Mouse (Mus musculus) limb, embryonic 14.5 days (tissue): Measurements from ENCODE around the gene Zbtb39. TPM values are rescaled to one million over a fixed set of nuclear protein-coding genes. Genes with fewer than 3 reads are reported as not detected.

Experiments
- ATAC-seq: fragments of 200-750 bp; cut with Nextera tagmentation; 2 replicates; pipeline ENCODE4 v1.8.0; 2017; ENCODE audit warnings: low read depth, moderate number of reproducible peaks, moderate TSS enrichment; ENCODE audit not compliant: low FRiP score
- DNase-seq: peaks from one replicate; pipeline ENCODE4 v3.0.0-alpha.2; 2015; ENCODE audit warnings: low spot score
- H3K27ac ChIP-seq: fragments of 300-500 bp; sonication (generic); replicated peaks from 2 replicates; pipeline ENCODE4 v1.5.1; 2014; ENCODE audit warnings: low read depth, mild to moderate bottlenecking, low read length, moderate library complexity, mixed read lengths
- H3K27me3 ChIP-seq: fragments of 300-500 bp; sonication (generic); 2 replicates; pipeline ENCODE4 v1.6.1; 2014; ENCODE audit warnings: low read length, mixed read lengths; ENCODE audit not compliant: control insufficient read depth, insufficient read depth
- H3K36me3 ChIP-seq: fragments of 300-500 bp; sonication (generic); 2 replicates; pipeline ENCODE4 v1.6.1; 2014; ENCODE audit warnings: mild to moderate bottlenecking, low read length, moderate library complexity, mixed read lengths; ENCODE audit not compliant: control insufficient read depth, insufficient read depth
- H3K4me1 ChIP-seq: fragments of 300-500 bp; sonication (generic); 2 replicates; pipeline ENCODE4 v1.6.1; 2014; ENCODE audit warnings: antibody characterized with exemption, low read length, mixed read lengths; ENCODE audit not compliant: control insufficient read depth, insufficient read depth
- H3K4me2 ChIP-seq: fragments of 300-500 bp; sonication (generic); replicated peaks from 2 replicates; pipeline ENCODE4 v1.6.1; 2014; ENCODE audit warnings: low read depth, mild to moderate bottlenecking, low read length, moderate library complexity; ENCODE audit not compliant: severe bottlenecking
- H3K4me3 ChIP-seq: fragments of 300-500 bp; sonication (generic); replicated peaks from 2 replicates; pipeline ENCODE4 v1.5.1; 2014; ENCODE audit warnings: low read length
- H3K9ac ChIP-seq: fragments of 300-500 bp; sonication (generic); 2 replicates; pipeline ENCODE4 v1.6.1; 2014; ENCODE audit warnings: mild to moderate bottlenecking, low read depth, low read length, moderate library complexity; ENCODE audit not compliant: severe bottlenecking
- H3K9me3 ChIP-seq: fragments of 300-500 bp; sonication (generic); 2 replicates; pipeline ENCODE4 v1.6.1; 2016; ENCODE audit warnings: low read length; ENCODE audit not compliant: control insufficient read depth
- POLR2A ChIP-seq: fragments of 200-500 bp; IDR thresholded peaks from 2 replicates; pipeline ENCODE4 v1.8.0; 2012; ENCODE audit warnings: inconsistent platforms, mild to moderate bottlenecking, moderate library complexity, borderline replicate concordance; ENCODE audit not compliant: insufficient read depth, insufficient read length; ENCODE audit errors: extremely low read depth
- WGBS: fragments of 180-500 bp; shearing (Covaris S2); extraction: QIAGEN DNeasy Blood & Tissue Kit; methylation state at CpG from one replicate; pipeline ENCODE4 v1.1.7; 2014; 5-methylcytosine and 5-hydroxymethylcytosine counted together
- polyA plus RNA-seq, 2 experiments: library from polyadenylated mRNA; depleted of rRNA in 1 of 2; stranded (reverse) in 1 of 2; unstranded in 1 of 2; fragments of >200 nt; fragmentation: Nextera tagmentation in 1 of 2; extraction: Ambion mirVana in 1 of 2; gene quantifications; 2 replicates each; pipeline versions ENCODE4 v1.2.1 to v1.2.3; 2012 to 2014

Gene Zbtb39
- polyA plus RNA-seq, 2 experiments = 4.2 to 10.7 TPM

- no peak overlapping the region for H3K9ac ChIP-seq
- H3K27me3 ChIP-seq = 0 out of 2 replicates have a peak, but pooled peaks cover 9% of the 10 kb centered on the region
- H3K36me3 ChIP-seq = no peaks in the 10 kb centered on the region
- no peak overlapping the region for H3K4me2 ChIP-seq
- ATAC-seq (no peak), DNase-seq (no peak)
- no peaks in the 10 kb centered on the region for H3K9me3 ChIP-seq
- WGBS = 57% methylated on average over 4 of the region's 4 CpGs
- no peak overlapping the region for H3K4me3 ChIP-seq
- TF ChIP-seq POLR2A = no peak
- H3K4me1 ChIP-seq = no peaks in the 10 kb centered on the region
- H3K27ac ChIP-seq = no peak overlapping the region
Measured at GRCm38 (mm10) chr10:127725136-127725535, 14.2 kb upstream of the Zbtb39 start.

- no peaks in the 10 kb centered on the region for H3K9me3 ChIP-seq
- no peaks in the 10 kb centered on the region for H3K4me1 ChIP-seq
- no peaks in the 10 kb centered on the region for H3K36me3 ChIP-seq
- no peak overlapping the region for H3K4me2 ChIP-seq
- no peak for ATAC-seq
- H3K27ac ChIP-seq = no peak overlapping the region
- no peaks in the 10 kb centered on the region for H3K27me3 ChIP-seq
- TF ChIP-seq POLR2A = no peak
- no peak for DNase-seq
- no peak overlapping the region for H3K4me3 ChIP-seq
- no peak overlapping the region for H3K9ac ChIP-seq
- 75% methylated on average over 8 of the region's 8 CpGs for WGBS
Measured at GRCm38 (mm10) chr10:127728437-127728836, 10.9 kb upstream of the Zbtb39 start.

GRCm38 (mm10) chr10:127730285-127730932 is 8.9 kb upstream of the Zbtb39 start:
- no peak overlapping the region for H3K4me3 ChIP-seq
- no peaks in the 10 kb centered on the region for H3K27me3 ChIP-seq
- TF ChIP-seq POLR2A = no peak
- DNase-seq (no peak), ATAC-seq (no peak)
- no peak overlapping the region for H3K27ac ChIP-seq
- WGBS = 61% methylated on average over 11 of the region's 11 CpGs
- no peaks in the 10 kb centered on the region for H3K9me3 ChIP-seq
- H3K36me3 ChIP-seq = no peaks in the 10 kb centered on the region
- no peaks in the 10 kb centered on the region for H3K4me1 ChIP-seq
- H3K9ac ChIP-seq = no peak overlapping the region
- no peak overlapping the region for H3K4me2 ChIP-seq

- no peaks in the 10 kb centered on the region for H3K27me3 ChIP-seq
- no peak overlapping the region for H3K9ac ChIP-seq
- DNase-seq (no peak), ATAC-seq (no peak)
- H3K4me3 ChIP-seq = no peak overlapping the region
- H3K36me3 ChIP-seq = no peaks in the 10 kb centered on the region
- 43% methylated on average over 9 of the region's 9 CpGs for WGBS
- no peak for TF ChIP-seq POLR2A
- no peak overlapping the region for H3K4me2 ChIP-seq
- no peaks in the 10 kb centered on the region for H3K9me3 ChIP-seq
- no peak overlapping the region for H3K27ac ChIP-seq
- no peaks in the 10 kb centered on the region for H3K4me1 ChIP-seq
Measured at GRCm38 (mm10) chr10:127730933-127731310, 8.4 kb upstream of the Zbtb39 start.

GRCm38 (mm10) chr10:127731397-127731796 is 7.9 kb upstream of the Zbtb39 start:
- Histone ChIP-seq H3K27me3 (no peaks in the 10 kb centered on the region), H3K4me2 (no peak overlapping the region), H3K4me3 (no peak overlapping the region), H3K4me1 (no peaks in the 10 kb centered on the region), H3K27ac (no peak overlapping the region), H3K9ac (no peak overlapping the region), H3K9me3 (no peaks in the 10 kb centered on the region), H3K36me3 (no peaks in the 10 kb centered on the region)
- no peak for DNase-seq
- ATAC-seq = no peak
- 20% methylated on average over 5 of the region's 5 CpGs for WGBS
- no peak for TF ChIP-seq POLR2A
